Mouse (Mus musculus): ENCODE data around the gene Plppr2.

DNA sequence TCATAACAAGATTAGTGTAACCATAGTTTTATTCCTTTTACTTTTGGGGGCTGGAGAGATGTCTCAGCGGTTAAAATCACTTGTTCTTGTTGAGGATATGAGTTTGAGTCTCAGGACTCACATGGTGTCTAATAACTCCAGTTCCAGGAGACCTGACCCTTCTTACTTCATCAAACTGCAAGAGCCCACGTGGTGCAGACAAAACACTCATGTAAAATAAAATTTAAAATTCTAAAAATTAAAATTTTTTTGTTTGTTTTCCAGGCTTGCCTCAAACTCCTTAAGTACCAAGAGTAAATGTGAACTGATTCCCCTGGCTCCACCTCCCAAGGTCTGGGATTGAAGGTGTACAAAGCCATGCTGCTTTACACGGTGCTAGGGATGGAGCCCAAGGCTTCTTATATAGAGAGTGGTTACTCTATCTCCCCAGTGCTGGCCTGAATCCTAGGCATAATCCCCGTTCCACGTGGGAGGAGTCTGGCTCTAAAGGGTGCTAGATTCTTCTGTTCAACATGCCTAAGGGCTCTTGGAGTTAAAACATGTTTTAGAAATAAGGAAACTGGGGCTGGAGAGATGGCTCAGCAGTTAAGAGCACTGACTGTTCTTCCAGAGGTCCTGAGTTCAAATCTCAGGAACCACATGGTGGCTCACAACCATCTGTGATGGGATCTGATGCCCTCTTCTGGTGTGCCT lies 18.0 kb upstream of the Plppr2 start:
- TF ChIP-seq CTCF (IDR thresholded peaks at IDR 0.05; ENCODE audit: low read depth) (no peak), EP300 (IDR thresholded peaks at IDR 0.05; ENCODE audit: low read depth) (no peak)

All from heart, postnatal 0 days (tissue).